Mouse (Mus musculus) cerebellum, adult 8-10 months (tissue): ENCODE data around the gene Asb16.

Experiments
- DNase-seq: peaks from one replicate; pipeline ENCODE4 v3.0.0; 2022

Gene Asb16

GRCm38 (mm10) chr11:102288027-102288804, 19.7 kb downstream of the Asb16 start:
- DNase-seq, result no peak

DNA sequence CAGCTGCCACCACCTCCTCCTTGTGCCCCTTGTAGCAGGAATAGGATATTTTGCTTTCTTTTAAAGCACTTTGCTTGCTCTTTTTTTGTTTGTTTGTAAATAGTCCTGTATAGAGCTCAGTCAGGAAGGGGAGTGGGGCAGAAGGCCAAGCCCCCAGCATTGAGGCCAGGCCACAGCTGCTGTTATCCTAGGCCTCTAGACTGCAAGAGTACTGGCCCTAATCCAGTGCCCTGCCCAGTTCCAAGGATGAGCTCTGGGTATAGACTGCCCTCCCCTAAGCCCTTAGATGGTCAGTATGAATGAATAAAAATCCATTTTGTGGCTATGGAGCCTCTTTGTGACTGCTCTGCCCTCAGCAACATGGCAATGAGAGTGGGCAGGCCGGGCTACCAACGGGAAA, 20.4 kb downstream of the Asb16 start:
- DNase-seq, result no peak

GRCm38 (mm10) chr11:102289511-102290100, 21.1 kb downstream of the Asb16 start:
- DNase-seq, result peak; percentile 22

DNA sequence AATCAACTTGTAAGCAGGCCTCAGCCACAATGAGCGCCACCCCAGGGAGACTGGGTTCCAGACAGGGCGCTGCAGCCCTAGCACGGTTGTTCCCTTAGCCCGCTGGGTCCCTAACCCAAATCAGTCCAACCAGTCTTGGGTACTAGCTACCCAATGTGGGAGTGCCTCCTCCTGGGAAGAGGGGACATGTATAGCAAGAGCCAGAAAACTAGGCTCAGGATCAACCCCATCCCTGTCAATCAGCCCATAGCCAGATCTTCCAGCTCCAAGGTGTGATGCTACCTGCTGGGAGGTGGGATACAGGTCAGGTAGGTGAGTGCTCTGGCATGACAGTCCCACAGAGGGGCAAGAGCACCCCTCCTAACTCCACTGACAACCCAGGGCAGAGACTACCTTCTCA, 21.6 kb downstream of the Asb16 start:
- DNase-seq, result peak; percentile 25

DNA sequence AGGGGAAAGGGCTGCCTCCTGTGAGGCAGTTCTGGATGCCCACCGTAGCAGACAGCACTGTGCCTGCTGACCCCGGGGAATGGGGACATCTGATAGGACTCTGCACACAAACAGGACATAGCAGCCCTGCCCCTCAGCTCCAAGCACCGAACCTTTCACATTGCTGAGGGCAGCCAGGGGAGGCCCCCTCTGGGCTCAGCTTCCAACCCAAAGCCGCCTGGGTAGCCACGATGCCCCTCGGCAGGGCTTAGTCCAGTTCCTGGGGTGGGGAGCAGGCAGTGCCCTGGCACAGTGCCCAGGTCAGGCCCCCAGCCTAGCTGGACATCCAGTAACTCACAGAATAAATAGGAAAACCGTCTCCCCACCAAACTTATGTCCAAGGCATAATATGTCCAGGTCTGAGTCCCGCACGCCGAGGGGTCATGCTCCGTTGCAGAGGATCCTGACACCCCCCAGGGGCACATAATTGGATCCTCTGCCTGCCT, 22.6 kb downstream of the Asb16 start:
- DNase-seq, result peak; percentile 36

DNA sequence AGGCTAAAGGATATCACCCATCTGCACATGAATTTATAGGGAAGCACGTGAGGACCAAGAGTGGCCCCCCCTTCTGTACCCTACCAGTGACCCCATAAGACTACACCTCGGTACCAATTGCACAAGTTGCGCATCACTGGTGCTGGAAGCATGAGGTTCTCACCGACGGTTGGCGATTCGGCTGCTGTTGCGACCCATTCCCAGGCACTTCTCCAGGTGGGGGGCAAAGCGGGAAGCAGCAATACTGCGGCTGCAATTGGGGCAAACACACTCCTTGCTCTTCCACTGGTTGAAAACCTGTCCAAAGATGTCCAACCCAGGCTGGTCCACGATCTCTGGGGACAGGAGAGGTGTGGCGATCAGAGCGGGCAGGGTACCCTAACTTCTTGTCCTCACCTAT, 25.4 kb downstream of the Asb16 start:
- DNase-seq, result peak; percentile 32

GRCm38 (mm10) chr11:102294416-102294815, 25.9 kb downstream of the Asb16 start:
- DNase-seq, result no peak

DNA sequence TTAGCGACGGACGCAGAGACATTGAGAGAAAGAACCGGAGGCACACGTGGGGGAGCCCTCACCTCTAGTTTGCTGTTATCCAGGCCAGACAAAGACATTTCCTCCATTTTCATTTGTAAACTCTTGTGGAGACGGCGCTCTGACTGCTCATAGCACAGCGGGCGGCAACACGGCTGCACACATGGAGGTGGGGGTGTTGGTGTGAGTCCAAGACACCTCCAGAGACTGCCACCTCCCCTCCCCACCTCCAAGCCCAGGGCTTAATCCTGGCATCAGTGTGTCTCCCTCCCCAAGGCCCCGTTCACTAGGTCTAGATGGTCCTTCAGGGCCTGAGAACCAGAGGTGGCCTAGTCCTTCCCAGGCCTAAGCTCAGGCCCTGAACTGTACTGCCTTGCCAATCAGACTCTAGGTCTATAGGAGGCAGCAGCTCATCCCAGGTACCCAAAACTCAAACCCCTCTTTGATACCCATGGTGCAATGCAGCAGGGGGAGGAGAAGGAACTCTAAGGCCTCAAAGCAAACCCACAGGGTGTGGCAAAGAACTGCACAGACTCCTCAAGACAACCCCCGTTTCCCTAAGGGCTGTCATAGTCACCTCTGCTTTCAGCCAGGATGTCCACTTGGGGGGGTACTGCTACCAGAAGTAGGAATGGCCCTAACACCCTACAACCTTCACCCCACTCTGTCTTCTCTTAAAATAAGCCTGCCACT, 26.5 kb downstream of the Asb16 start:
- peak; percentile 48 for DNase-seq

GRCm38 (mm10) chr11:102295598-102296471, 27.3 kb downstream of the Asb16 start:
- peak; percentile 54 for DNase-seq

GRCm38 (mm10) chr11:102296491-102297472, 28.2 kb downstream of the Asb16 start, which contains the start of gene Atxn7l3:
Gene Atxn7l3, minus strand, starts transcription at chr11:102296631.
- DNase-seq, result peak; percentile 97

- no peak for DNase-seq
Measured at GRCm38 (mm10) chr11:102297577-102298556, 29.3 kb downstream of the Asb16 start.

DNA sequence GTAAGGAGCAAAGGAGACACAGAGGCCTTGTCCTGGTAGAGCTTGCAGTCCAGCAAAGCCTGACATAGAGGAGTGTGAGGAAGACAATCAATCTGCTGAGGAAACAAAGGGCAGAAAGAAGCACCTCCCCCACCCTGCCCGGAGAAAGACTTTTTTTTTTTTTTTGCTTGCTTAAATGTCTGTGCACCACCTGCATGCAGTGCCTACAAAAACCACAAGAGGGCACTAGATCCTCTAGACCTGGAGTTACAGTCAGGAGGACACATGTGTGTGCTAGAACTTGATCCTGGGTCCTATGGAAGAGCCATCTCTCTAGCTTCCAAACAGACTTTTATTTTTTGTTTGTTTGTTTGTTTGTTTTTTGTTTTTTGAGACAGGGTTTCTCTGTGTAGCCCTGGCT, 31.3 kb downstream of the Asb16 start:
- DNase-seq, result peak; percentile 45

- no peak for DNase-seq
Measured at GRCm38 (mm10) chr11:102304141-102304540, 35.6 kb downstream of the Asb16 start.

DNA sequence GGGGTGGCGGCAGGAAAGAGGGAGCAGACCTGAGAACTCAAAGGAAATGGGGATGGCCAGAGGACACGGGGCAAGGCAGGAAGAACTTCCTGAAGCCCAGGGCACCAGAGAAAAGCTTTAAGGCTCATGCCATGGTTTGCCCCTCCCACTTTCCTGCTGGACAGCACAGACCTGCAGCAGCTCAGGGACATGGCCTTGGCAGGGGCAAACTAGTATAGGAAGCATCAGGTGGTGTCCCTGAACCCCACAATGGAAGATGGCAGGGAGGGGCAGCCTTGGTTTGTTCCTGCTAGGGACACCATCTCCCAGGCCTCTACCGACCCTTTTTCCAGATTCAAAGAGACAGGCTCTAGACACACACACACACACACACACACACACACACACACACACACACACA, 36.8 kb downstream of the Asb16 start:
- DNase-seq, result no peak

GRCm38 (mm10) chr11:102308104-102308503, 39.6 kb downstream of the Asb16 start:
- peak; percentile 25 for DNase-seq

GRCm38 (mm10) chr11:102308979-102309378, 40.4 kb downstream of the Asb16 start:
- DNase-seq, result peak; percentile 94

GRCm38 (mm10) chr11:102309821-102310617, 41.5 kb downstream of the Asb16 start:
- DNase-seq, result no peak

- DNase-seq, result no peak
Measured at GRCm38 (mm10) chr11:102310768-102311695, 42.5 kb downstream of the Asb16 start.
